Mouse (Mus musculus) thymus, postnatal 14 days (tissue): ENCODE measurements at regions not wholly inside any gene's neighbourhood (a gene's known extent, or its start where the extent isn't known, plus 50 kb on each side); places are given as distances from the start of the nearest gene placed in this dataset.

Source experiments
- DNase-seq: peaks from one replicate; pipeline ENCODE4 v3.0.0; 2021

DNA sequence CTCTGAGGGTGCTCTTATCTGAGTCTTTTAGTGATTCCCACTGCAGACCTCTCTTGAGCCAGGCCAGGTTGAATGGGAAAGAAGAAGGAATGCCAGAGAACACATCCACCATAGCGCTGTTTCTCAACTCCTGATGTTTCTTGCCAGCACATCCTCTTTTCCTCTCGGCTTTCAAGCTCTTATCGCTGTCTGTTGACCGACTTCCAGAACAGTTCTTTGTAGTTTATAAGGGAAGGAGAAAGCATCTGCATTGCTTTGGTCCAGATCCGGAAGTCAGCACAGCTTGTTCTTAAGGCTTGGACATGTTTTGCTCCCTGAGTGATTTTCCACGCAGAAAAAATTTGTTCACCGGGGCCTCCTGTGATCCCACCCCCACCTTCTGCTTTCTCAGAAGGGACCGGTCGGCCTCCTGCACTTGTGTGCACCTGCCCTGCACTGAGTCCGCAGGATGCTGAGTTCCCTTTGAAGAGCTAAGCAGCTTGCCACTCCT, 183.7 kb downstream of the Bcl2l11 start:
- DNase-seq = no peak

GRCm38 (mm10) chr2:128310081-128310480, 184.2 kb downstream of the Bcl2l11 start:
- no peak for DNase-seq

GRCm38 (mm10) chr2:128312084-128312594, 186.3 kb downstream of the Bcl2l11 start:
- DNase-seq = peak; percentile 63

DNA sequence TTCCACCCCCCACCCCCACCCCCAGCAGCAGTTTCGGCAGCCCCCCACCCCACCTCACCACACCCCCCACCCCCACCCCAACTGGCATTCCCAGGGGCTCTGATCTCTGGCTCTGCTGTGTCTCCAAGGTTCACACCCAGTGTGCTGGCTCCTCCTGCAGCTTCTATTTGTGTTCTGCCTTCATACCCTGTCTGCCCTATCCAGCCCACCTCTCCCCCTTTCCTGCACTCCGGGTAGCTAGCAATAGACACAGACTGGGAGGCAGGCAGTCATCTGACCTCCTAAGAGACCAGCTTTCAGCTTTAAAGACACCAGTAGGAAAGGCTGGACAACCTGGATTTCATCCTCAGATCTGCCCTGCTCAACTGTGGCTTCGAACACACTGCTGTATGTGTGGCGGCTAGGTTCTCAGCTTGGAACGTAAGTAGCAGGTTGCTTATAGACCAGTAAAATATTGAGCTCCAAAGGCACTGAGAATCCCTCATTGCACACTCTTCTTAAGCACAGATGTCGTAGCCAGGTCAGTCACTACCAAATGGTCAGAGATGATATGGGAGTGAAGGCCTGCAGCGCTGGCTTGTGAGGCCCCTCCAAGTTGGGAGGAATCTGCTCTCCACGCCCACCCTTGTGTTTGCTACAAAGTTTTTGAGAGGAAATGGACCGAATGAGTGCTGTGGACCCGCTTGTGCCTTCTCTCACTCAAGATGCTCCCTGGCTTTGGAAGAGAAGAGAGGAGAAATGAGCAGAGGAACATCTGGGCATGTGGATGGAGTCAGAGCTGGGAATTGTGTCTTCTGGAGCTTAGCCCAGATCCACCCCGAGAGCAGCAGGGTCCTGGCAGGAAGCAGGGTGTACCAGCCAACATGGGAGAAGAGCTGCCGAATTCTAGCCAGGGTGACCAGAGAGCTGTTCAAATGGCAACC, 187.1 kb downstream of the Bcl2l11 start:
- no peak for DNase-seq

DNA sequence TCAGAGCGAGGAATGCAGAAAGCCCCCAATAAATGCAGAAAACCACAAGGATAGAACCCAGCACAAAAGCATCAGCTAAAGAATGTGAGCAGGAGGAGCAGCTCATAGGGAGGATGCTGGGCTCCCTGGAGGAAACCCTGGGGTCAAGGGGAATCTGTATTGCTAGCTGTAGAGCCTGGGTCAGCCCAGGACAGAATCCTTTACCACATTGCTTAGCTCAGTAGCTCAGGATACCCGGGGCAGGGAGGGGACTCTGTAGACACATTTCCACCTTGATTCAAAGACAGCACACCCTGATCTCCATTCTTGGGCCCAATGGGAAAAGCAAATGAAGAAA, 187.7 kb downstream of the Bcl2l11 start:
- no peak for DNase-seq

GRCm38 (mm10) chr2:128313948-128314347, 188.1 kb downstream of the Bcl2l11 start:
- no peak for DNase-seq

DNA sequence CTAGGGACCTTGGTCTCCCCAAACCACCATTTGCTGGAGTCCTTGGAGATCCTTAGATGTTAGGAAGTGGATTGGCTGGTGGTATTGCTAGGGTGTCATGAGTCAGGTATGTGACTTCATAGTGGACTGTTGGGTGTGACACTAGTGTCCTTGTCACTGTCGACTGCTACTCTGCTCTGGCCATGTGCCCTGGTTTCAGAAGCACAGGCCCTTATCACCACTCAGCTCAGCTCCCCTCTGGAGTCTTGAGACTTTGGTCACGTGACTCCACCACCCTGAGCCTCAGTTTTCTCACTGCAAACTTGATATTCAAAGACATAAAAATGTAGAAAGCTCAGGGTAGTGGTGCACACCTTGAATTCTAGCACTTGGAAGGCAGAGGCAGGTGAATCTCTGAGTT, 190.7 kb downstream of the Bcl2l11 start:
- no peak for DNase-seq

GRCm38 (mm10) chr2:128318266-128318665, 192.4 kb downstream of the Bcl2l11 start:
- DNase-seq = no peak

DNA sequence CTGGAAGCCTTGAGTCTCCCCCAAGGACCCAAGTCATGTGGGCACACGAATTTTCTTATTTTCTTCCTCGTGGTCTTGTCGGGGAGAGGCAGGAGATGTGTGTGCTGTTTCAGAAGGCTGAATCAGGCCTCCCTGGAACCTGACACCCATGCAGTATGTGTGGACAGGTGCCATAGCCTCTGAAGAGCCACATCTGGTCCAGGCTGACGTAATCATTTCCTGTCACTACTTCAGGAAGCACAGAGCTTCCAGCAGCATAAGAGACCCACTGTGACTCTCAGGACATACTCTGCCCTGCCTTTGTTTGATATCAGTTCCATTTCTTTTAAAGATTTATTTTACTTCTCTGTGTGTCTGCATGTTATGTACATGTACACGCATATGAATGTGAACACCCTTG, 193.1 kb downstream of the Bcl2l11 start:
- DNase-seq = peak; percentile 57

DNA sequence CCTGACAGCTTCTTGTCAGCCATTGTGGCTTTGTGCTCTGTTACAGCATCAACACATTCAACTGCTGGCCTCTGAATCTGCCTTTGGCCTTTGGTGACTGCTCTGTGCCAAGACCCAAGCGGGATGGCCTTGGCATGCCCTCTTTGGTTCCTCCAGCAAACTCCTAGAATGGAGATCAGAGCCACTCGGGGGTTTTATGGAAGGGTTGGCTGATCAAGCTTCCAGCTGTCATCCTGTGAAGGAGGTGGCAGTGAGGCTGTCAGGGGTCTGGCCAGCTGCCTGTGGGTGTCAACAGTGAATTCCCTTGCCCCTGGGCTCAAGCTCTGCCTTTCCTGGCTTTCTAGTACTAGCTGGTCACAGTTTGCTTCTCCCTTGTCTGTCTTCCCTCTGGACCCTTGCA, 195.6 kb downstream of the Bcl2l11 start:
- no peak for DNase-seq

DNA sequence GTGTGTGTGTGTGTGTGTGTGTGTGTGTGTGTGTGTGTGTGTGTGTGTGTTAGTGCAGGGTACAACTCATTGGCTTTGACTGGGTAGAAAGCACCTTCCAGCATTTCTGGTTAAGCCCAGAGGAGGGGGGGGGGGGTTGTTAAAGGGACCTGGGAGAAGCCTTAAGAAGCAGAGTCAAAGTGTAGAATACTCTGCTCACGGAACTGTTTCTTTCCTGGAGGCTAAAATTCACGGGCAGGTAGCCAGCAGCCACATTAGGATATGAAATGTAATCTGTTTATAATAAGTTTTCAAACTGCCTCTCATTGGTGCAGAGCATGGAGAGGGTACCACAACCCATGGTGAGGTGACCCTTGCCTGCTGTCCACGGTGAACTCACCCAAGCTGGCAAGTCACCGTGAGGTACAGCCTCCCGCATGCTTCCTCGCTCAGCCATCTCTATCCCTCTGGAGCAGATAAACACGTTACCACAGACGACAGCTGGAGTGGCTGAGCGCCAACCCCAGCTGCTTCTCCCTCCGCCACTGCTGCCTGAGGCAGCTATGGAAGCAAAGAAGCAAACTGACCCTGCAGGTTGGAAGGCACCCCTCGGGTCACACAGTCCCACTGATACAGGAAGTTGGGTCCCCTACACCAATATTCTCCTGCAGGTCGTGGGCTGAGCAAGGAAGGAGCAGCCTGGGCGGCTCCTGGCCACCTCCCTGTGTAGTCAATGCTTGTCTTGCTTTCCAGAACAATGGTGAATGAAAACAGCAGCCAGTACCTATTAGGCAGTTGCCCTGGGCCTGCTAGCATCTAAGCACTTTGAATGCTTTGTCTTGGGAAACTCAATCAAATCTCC, 198.6 kb downstream of the Bcl2l11 start:
- no peak for DNase-seq

DNA sequence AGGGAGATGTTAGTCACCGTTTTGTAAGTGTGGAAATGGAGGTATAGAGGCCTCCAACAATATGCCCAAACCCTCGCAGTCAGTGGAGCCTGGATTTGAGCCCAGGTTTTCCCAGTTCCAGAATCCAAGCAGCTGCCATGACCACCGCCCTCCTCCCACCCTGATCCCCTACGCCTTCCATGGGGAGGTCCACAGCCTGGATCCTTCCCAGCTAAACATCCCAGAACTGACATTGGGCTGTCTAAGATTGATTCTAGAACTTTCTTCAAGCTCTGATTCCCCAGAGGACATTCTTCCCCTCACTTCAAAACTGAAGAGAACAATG, 199.2 kb downstream of the Bcl2l11 start:
- DNase-seq = no peak

- peak; percentile 66 for DNase-seq
These were observed 199.6 kb downstream of the Bcl2l11 start for GRCm38 (mm10) chr2:128325456-128325855.

- no peak for DNase-seq
These were observed 205.0 kb downstream of the Bcl2l11 start for GRCm38 (mm10) chr2:128330833-128331232.

DNA sequence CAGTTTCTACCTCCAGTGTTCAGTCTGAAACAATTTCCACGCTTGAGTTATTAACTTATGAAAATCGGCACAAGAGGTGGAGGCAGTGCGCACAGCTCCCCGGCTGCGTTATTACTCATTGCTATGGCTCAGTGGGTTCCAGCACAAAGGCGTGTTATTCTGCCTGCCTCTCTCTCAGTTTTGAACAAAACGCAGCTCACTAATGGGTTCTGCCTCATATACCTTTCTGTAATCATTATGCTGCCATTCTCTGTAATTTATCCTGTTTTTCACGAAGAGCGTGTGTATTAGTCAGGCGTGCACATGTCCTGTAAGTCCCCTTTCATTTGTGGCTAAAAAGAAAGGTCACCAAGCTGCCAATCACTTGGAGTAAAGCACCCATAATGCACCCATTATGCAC, 205.4 kb downstream of the Bcl2l11 start:
- no peak for DNase-seq

DNA sequence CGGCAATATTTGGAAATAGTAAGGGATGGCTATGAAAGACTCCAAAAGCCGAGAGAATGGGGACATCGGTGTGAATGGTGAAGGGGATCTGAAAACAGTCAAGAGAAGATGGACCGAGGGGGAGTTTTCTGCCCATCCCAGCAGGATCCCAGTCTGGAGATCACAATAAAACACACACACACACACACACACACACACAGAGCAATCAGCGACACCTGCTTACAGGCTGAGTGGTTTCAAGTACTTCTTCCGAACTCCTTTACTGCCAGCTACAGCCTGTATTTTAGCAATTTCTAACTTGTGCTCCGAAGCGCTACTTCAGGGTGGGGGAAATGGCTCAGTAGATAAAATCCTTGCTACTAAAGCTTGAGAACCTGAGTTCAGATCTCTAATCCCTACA, 205.8 kb downstream of the Bcl2l11 start:
- no peak for DNase-seq

- no peak for DNase-seq
These were observed 207.7 kb downstream of the Bcl2l11 start for GRCm38 (mm10) chr2:128333401-128334142.

GRCm38 (mm10) chr2:128334143-128334470, 208.3 kb downstream of the Bcl2l11 start:
- no peak for DNase-seq

GRCm38 (mm10) chr2:128334757-128335500, 209.1 kb downstream of the Bcl2l11 start:
- no peak for DNase-seq

DNA sequence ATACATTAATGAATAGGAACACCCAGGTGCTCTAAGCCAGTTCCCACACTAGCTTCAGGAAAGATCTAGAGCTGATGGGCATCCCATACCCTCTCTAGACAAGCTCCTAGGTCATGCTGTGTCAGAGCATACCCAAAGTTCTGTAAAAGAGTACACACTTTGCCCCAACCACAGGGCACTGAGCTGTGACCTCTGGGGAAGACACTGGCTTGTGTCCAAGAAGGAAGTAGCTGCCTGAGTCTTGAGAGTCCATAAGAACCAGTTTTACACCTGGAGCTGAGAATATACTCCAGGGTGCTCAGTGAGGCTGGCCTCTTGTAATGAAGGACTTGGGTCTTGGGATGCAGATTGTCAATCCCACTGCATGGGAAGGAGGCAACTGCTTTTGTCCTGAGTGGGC, 211.4 kb downstream of the Bcl2l11 start:
- DNase-seq = no peak

- DNase-seq = no peak
These were observed 212.0 kb downstream of the Bcl2l11 start for GRCm38 (mm10) chr2:128337791-128338190.

GRCm38 (mm10) chr2:128338474-128338873, 212.6 kb downstream of the Bcl2l11 start:
- DNase-seq = no peak
